Mouse (Mus musculus): ENCODE results near the gene Slc7a7.

GRCm38 (mm10) chr14:54383355-54383771 is 34.2 kb downstream of the Slc7a7 start:
- TF ChIP-seq CTCF (IDR thresholded peaks at IDR 0.05; ENCODE audit: control insufficient read depth, insufficient read depth, insufficient read length) (no peak), CEBPB (IDR thresholded peaks at IDR 0.05; ENCODE audit: low read depth) (no peak), MYOD1 (IDR thresholded peaks at IDR 0.05; ENCODE audit: control insufficient read depth, insufficient read length, low read depth) (no peak), USF1 (IDR thresholded peaks at IDR 0.05; ENCODE audit: low read depth) (no peak)
